Mouse (Mus musculus) liver, adult 2 months (tissue): ENCODE results near the gene Eddm3b.

Experiments
- CTCF ChIP-seq: fragments of 200-500 bp; IDR thresholded peaks from 2 replicates; pipeline ENCODE4 v1.5.1; 2011; ENCODE audit warnings: low read depth, low read length, control low read depth
- POLR2A ChIP-seq: fragments of 200-500 bp; IDR thresholded peaks from 2 replicates; pipeline ENCODE4 v1.6.1; 2011; ENCODE audit warnings: low read length, control low read depth; ENCODE audit not compliant: insufficient read depth; ENCODE audit errors: extremely low read depth

GRCm38 (mm10) chr14:51085911-51086310 is 28.3 kb upstream of the Eddm3b start:
- no peak for TF ChIP-seq CTCF
- TF ChIP-seq POLR2A: no peak
